Mouse (Mus musculus) megakaryocyte, embryonic 14.5 days (primary cell): ENCODE data around the gene Med12. TPM values are rescaled to one million over a fixed set of nuclear protein-coding genes. Genes with fewer than 3 reads are reported as not detected.
A peak's percentile ranks its signal among the peaks of the same experiment; 100 is the strongest.

Source experiments
- H3K27me3 ChIP-seq: replicated peaks from 2 replicates; pipeline ENCODE3; 2012; ENCODE audit warnings: inconsistent platforms
- H3K36me3 ChIP-seq: replicated peaks from 2 replicates; pipeline ENCODE3; 2012; ENCODE audit warnings: low read length, inconsistent platforms, mixed read lengths
- H3K4me1 ChIP-seq: 2 replicates; pipeline ENCODE4 v1.6.1; 2012; ENCODE audit warnings: inconsistent platforms
- H3K4me3 ChIP-seq: replicated peaks from 2 replicates; pipeline ENCODE3; 2012; ENCODE audit warnings: moderate library complexity, mild to moderate bottlenecking, inconsistent platforms
- H3K9me3 ChIP-seq: 2 replicates; pipeline ENCODE4 v1.6.1; 2012; ENCODE audit warnings: inconsistent platforms
- FLI1 ChIP-seq: IDR thresholded peaks from 2 replicates; pipeline ENCODE4 v1.6.1; 2012; ENCODE audit warnings: low read length, inconsistent platforms, mixed read lengths
- GATA1 ChIP-seq: IDR thresholded peaks from 3 replicates; pipeline ENCODE4 v1.6.1; 2012; ENCODE audit warnings: mixed read lengths, low read length, inconsistent platforms, borderline replicate concordance
- polyA plus RNA-seq: library from polyadenylated mRNA; stranded (reverse); fragments of >175 nt; gene quantifications from 2 replicates; pipeline ENCODE4 v1.2.3, GENCODE M21; 2012; ENCODE audit warnings: low replicate concordance; ENCODE audit not compliant: insufficient read depth

The Med12 gene
- polyA plus RNA-seq, 1 experiment: 44.1 TPM

- TF ChIP-seq FLI1: no peak
- TF ChIP-seq GATA1: no peak
- H3K27me3 ChIP-seq: peaks cover 36% of the 10 kb centered on the region
These were observed 5.6 kb upstream of the Med12 start, which contains the start of gene Il2rg for GRCm38 (mm10) chrX:101268025-101268754. TSS of gene Il2rg (minus strand) at chrX:101268255.

GRCm38 (mm10) chrX:101268755-101269124 lies 5.1 kb upstream of the Med12 start, which contains the start of gene Gm20489:
TSS of gene Gm20489 (minus strand) at chrX:101269023.
- peak within 1 kb of the TSS; percentile 88 for H3K4me3 ChIP-seq

More at GRCm38 (mm10) chrX:101268025-101268754, 5.6 kb upstream of the Med12 start, which contains the start of gene Il2rg:
- H3K36me3 ChIP-seq: peaks cover 22% of the 10 kb centered on the region
- peaks cover 40% of the 10 kb centered on the region for H3K4me1 ChIP-seq
- H3K4me3 ChIP-seq: peak within 1 kb of the TSS; percentile 88
- H3K9me3 ChIP-seq: no peaks in the 10 kb centered on the region

GRCm38 (mm10) chrX:101273410-101273809 lies 420 bp upstream of the Med12 start:
- TF ChIP-seq FLI1 (no peak), GATA1 (no peak)
- peaks cover 16% of the 10 kb centered on the region for H3K4me1 ChIP-seq

More at GRCm38 (mm10) chrX:101268755-101269124, 5.1 kb upstream of the Med12 start, which contains the start of gene Gm20489:
- peaks cover 18% of the 10 kb centered on the region for H3K36me3 ChIP-seq
- no peaks in the 10 kb centered on the region for H3K9me3 ChIP-seq
- H3K4me1 ChIP-seq: peaks cover 40% of the 10 kb centered on the region
- TF ChIP-seq FLI1 (no peak), GATA1 (no peak)
- H3K27me3 ChIP-seq: peaks cover 35% of the 10 kb centered on the region

GRCm38 (mm10) chrX:101282813-101283212 lies 9.0 kb downstream of the Med12 start:
- peaks cover 5% of the 10 kb centered on the region for H3K4me1 ChIP-seq
- TF ChIP-seq FLI1: no peak
- TF ChIP-seq GATA1: no peak
- H3K36me3 ChIP-seq: peaks cover 96% of the 10 kb centered on the region

More at GRCm38 (mm10) chrX:101273410-101273809, 420 bp upstream of the Med12 start:
- Histone ChIP-seq H3K27me3 (peaks cover 25% of the 10 kb centered on the region), H3K9me3 (no peaks in the 10 kb centered on the region), H3K36me3 (peaks cover 33% of the 10 kb centered on the region), H3K4me3 (peak overlapping the region; percentile 89)

GRCm38 (mm10) chrX:101285534-101285933 lies 11.7 kb downstream of the Med12 start:
- Histone ChIP-seq H3K36me3 (peaks cover 100% of the 10 kb centered on the region), H3K9me3 (no peaks in the 10 kb centered on the region), H3K4me1 (peaks cover 12% of the 10 kb centered on the region), H3K27me3 (peaks cover 50% of the 10 kb centered on the region), H3K4me3 (no peak overlapping the region)
- no peak for TF ChIP-seq GATA1
- no peak for TF ChIP-seq FLI1

More at GRCm38 (mm10) chrX:101282813-101283212, 9.0 kb downstream of the Med12 start:
- Histone ChIP-seq H3K27me3 (peaks cover 38% of the 10 kb centered on the region), H3K9me3 (no peaks in the 10 kb centered on the region), H3K4me3 (no peak overlapping the region)

- H3K4me1 ChIP-seq: peaks cover 12% of the 10 kb centered on the region
- H3K36me3 ChIP-seq: peaks cover 99% of the 10 kb centered on the region
- H3K4me3 ChIP-seq: no peak overlapping the region
- no peak for TF ChIP-seq FLI1
- no peaks in the 10 kb centered on the region for H3K9me3 ChIP-seq
- peaks cover 50% of the 10 kb centered on the region for H3K27me3 ChIP-seq
These were observed 12.3 kb downstream of the Med12 start for GRCm38 (mm10) chrX:101285953-101286670.

- Histone ChIP-seq H3K4me1 (peaks cover 12% of the 10 kb centered on the region), H3K36me3 (peaks cover 99% of the 10 kb centered on the region), H3K27me3 (peaks cover 44% of the 10 kb centered on the region), H3K4me3 (no peak overlapping the region), H3K9me3 (no peaks in the 10 kb centered on the region)
- TF ChIP-seq GATA1 (no peak), FLI1 (no peak)
These were observed 13.7 kb downstream of the Med12 start for GRCm38 (mm10) chrX:101287543-101287942.

- Histone ChIP-seq H3K36me3 (peaks cover 99% of the 10 kb centered on the region), H3K9me3 (no peaks in the 10 kb centered on the region), H3K4me3 (no peak overlapping the region), H3K27me3 (peaks cover 42% of the 10 kb centered on the region), H3K4me1 (peaks cover 12% of the 10 kb centered on the region)
- TF ChIP-seq FLI1 (no peak), GATA1 (no peak)
These were observed 14.6 kb downstream of the Med12 start for GRCm38 (mm10) chrX:101288432-101288831.

GRCm38 (mm10) chrX:101289037-101289436 lies 15.2 kb downstream of the Med12 start:
- Histone ChIP-seq H3K36me3 (peaks cover 99% of the 10 kb centered on the region), H3K4me1 (peaks cover 12% of the 10 kb centered on the region), H3K9me3 (no peaks in the 10 kb centered on the region), H3K27me3 (peaks cover 45% of the 10 kb centered on the region), H3K4me3 (no peak overlapping the region)
- TF ChIP-seq FLI1 (no peak), GATA1 (no peak)

GRCm38 (mm10) chrX:101290111-101290510 lies 16.3 kb downstream of the Med12 start:
- no peak for TF ChIP-seq GATA1
- no peak for TF ChIP-seq FLI1
- peaks cover 43% of the 10 kb centered on the region for H3K27me3 ChIP-seq
- H3K9me3 ChIP-seq: no peaks in the 10 kb centered on the region
- H3K4me1 ChIP-seq: peaks cover 12% of the 10 kb centered on the region
- H3K36me3 ChIP-seq: peaks cover 99% of the 10 kb centered on the region
- no peak overlapping the region for H3K4me3 ChIP-seq
